Mouse (Mus musculus): Measurements from ENCODE around the gene Gm826.

DNA sequence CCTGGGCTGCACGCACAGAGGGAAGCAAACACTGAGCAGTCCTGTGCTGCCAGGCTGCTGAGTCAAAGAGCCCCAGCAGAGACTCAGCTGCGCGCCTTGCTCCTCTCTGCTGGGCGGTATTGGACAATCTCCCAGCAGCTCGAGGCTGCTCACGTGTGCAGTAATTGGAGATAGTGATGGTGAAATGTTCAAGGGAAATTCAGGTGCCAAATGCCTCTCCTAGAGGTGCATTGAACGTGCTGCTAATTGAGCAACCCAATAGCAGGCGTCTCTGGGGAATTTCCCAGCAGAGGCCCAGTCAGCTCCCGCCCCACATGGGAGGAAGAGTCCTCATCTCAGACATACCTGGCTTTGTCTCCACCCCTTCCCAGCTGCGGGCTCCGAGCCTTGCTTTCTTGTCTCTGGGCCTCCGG is 20.4 kb downstream of the Gm826 start:
- TF ChIP-seq CTCF (IDR thresholded peaks at IDR 0.05; ENCODE audit: insufficient read depth, low read length) (no peak), POLR2A (IDR thresholded peaks at IDR 0.05; ENCODE audit: borderline replicate concordance, extremely low read depth, low read depth, low read length) (no peak)
